Mouse (Mus musculus): ENCODE data around the gene Pdilt. TPM values are rescaled to one million over a fixed set of nuclear protein-coding genes. Genes with fewer than 3 reads are reported as not detected.
"Not testable (repeated sequence)": the region's sequence is repeated elsewhere in the genome, so short reads cannot be mapped to it uniquely, and the experiment has no call there.

Pdilt gene
- not detected in 2 replicates for polyA plus RNA-seq (2012; rRNA removed)

- WGBS, result 61% methylated on average over 4 of the region's 4 CpGs
- no peak for DNase-seq
- TF ChIP-seq POLR2A (IDR thresholded peaks at IDR 0.05; ENCODE audit: control insufficient read depth, extremely low read depth, insufficient read depth, low read length, poor library complexity), result no peak
- TF ChIP-seq CTCF (IDR thresholded peaks at IDR 0.05; ENCODE audit: borderline replicate concordance, control insufficient read depth, extremely low read depth, insufficient read depth, low read length, poor library complexity), result no peak
- no peaks in the 10 kb centered on the region for H3K4me1 ChIP-seq (replicated peaks; ENCODE audit: control insufficient read depth, insufficient read depth, low read length)
- no peak within 1 kb of the TSS for H3K27ac ChIP-seq (ENCODE audit: control insufficient read depth, insufficient read depth, low read length)
- no peaks in the 10 kb centered on the region for H3K36me3 ChIP-seq (ENCODE audit: control insufficient read depth, insufficient read depth, low read length)
- H3K4me3 ChIP-seq (ENCODE audit: control insufficient read depth, insufficient read depth, low read length), result no peak within 1 kb of the TSS
- no peaks in the 10 kb centered on the region for H3K27me3 ChIP-seq (ENCODE audit: control insufficient read depth, insufficient read depth, low read length)
These were observed at the start of gene Pdilt for GRCm38 (mm10) chr7:119523389-119523788. Gene Pdilt (minus strand): TSS chr7:119523489.

- 93% methylated on average over 2 of the region's 2 CpGs for WGBS
- H3K27me3 ChIP-seq (ENCODE audit: control insufficient read depth, insufficient read depth, low read length); DNase-seq; H3K27ac ChIP-seq (ENCODE audit: control insufficient read depth, insufficient read depth, low read length); H3K36me3 ChIP-seq (ENCODE audit: control insufficient read depth, insufficient read depth, low read length); H3K4me3 ChIP-seq (ENCODE audit: control insufficient read depth, insufficient read depth, low read length); H3K4me1 ChIP-seq (replicated peaks; ENCODE audit: control insufficient read depth, insufficient read depth, low read length): not testable (repeated sequence)
These were observed 39.2 kb upstream of the Pdilt start for GRCm38 (mm10) chr7:119562476-119562875.

- TF ChIP-seq CTCF (IDR thresholded peaks at IDR 0.05; ENCODE audit: borderline replicate concordance, control insufficient read depth, extremely low read depth, insufficient read depth, low read length, poor library complexity), result no peak
- TF ChIP-seq POLR2A (IDR thresholded peaks at IDR 0.05; ENCODE audit: control insufficient read depth, extremely low read depth, insufficient read depth, low read length, poor library complexity), result no peak
- Histone ChIP-seq H3K27me3 (ENCODE audit: control insufficient read depth, insufficient read depth, low read length) (no peaks in the 10 kb centered on the region), H3K36me3 (ENCODE audit: control insufficient read depth, insufficient read depth, low read length) (no peaks in the 10 kb centered on the region), H3K4me3 (ENCODE audit: control insufficient read depth, insufficient read depth, low read length) (no peak overlapping the region), H3K27ac (ENCODE audit: control insufficient read depth, insufficient read depth, low read length) (no peak overlapping the region), H3K4me1 (replicated peaks; ENCODE audit: control insufficient read depth, insufficient read depth, low read length) (no peaks in the 10 kb centered on the region)
- no peak for DNase-seq
- whole genome bisulfite sequencing, result 53% methylated on average over 4 of the region's 4 CpGs
These were observed 38.2 kb upstream of the Pdilt start for GRCm38 (mm10) chr7:119561441-119561840.

- H3K4me3 ChIP-seq (ENCODE audit: control insufficient read depth, insufficient read depth, low read length), result no peak overlapping the region
- H3K27me3 ChIP-seq (ENCODE audit: control insufficient read depth, insufficient read depth, low read length), result no peaks in the 10 kb centered on the region
- 86% methylated on average over 3 of the region's 3 CpGs for WGBS
- DNase-seq, result no peak
- no peaks in the 10 kb centered on the region for H3K4me1 ChIP-seq (replicated peaks; ENCODE audit: control insufficient read depth, insufficient read depth, low read length)
- no peak overlapping the region for H3K27ac ChIP-seq (ENCODE audit: control insufficient read depth, insufficient read depth, low read length)
- no peaks in the 10 kb centered on the region for H3K36me3 ChIP-seq (ENCODE audit: control insufficient read depth, insufficient read depth, low read length)
- no peak for TF ChIP-seq POLR2A (IDR thresholded peaks at IDR 0.05; ENCODE audit: control insufficient read depth, extremely low read depth, insufficient read depth, low read length, poor library complexity)
- no peak for TF ChIP-seq CTCF (IDR thresholded peaks at IDR 0.05; ENCODE audit: borderline replicate concordance, control insufficient read depth, extremely low read depth, insufficient read depth, low read length, poor library complexity)
These were observed 37.2 kb upstream of the Pdilt start for GRCm38 (mm10) chr7:119560452-119560835.

GRCm38 (mm10) chr7:119559789-119560451 lies 36.6 kb upstream of the Pdilt start:
- DNase-seq, result no peak
- H3K4me1 ChIP-seq (replicated peaks; ENCODE audit: control insufficient read depth, insufficient read depth, low read length), result no peaks in the 10 kb centered on the region
- WGBS, result 89% methylated on average over 3 of the region's 3 CpGs
- no peaks in the 10 kb centered on the region for H3K27me3 ChIP-seq (ENCODE audit: control insufficient read depth, insufficient read depth, low read length)
- no peak overlapping the region for H3K4me3 ChIP-seq (ENCODE audit: control insufficient read depth, insufficient read depth, low read length)
- TF ChIP-seq CTCF (IDR thresholded peaks at IDR 0.05; ENCODE audit: borderline replicate concordance, control insufficient read depth, extremely low read depth, insufficient read depth, low read length, poor library complexity), result no peak
- no peak for TF ChIP-seq POLR2A (IDR thresholded peaks at IDR 0.05; ENCODE audit: control insufficient read depth, extremely low read depth, insufficient read depth, low read length, poor library complexity)
- no peak overlapping the region for H3K27ac ChIP-seq (ENCODE audit: control insufficient read depth, insufficient read depth, low read length)
- no peaks in the 10 kb centered on the region for H3K36me3 ChIP-seq (ENCODE audit: control insufficient read depth, insufficient read depth, low read length)

- H3K27ac ChIP-seq (ENCODE audit: control insufficient read depth, insufficient read depth, low read length), result no peak within 1 kb of the TSS
- no peaks in the 10 kb centered on the region for H3K4me1 ChIP-seq (replicated peaks; ENCODE audit: control insufficient read depth, insufficient read depth, low read length)
- no peaks in the 10 kb centered on the region for H3K36me3 ChIP-seq (ENCODE audit: control insufficient read depth, insufficient read depth, low read length)
- TF ChIP-seq POLR2A (IDR thresholded peaks at IDR 0.05; ENCODE audit: control insufficient read depth, extremely low read depth, insufficient read depth, low read length, poor library complexity) (no peak), CTCF (IDR thresholded peaks at IDR 0.05; ENCODE audit: borderline replicate concordance, control insufficient read depth, extremely low read depth, insufficient read depth, low read length, poor library complexity) (no peak)
- 96% methylated on average over 1 of the region's 1 CpGs for WGBS
- no peaks in the 10 kb centered on the region for H3K27me3 ChIP-seq (ENCODE audit: control insufficient read depth, insufficient read depth, low read length)
- no peak within 1 kb of the TSS for H3K4me3 ChIP-seq (ENCODE audit: control insufficient read depth, insufficient read depth, low read length)
- no peak for DNase-seq
These were observed 30.8 kb upstream of the Pdilt start, which contains the start of gene Acsm2 for GRCm38 (mm10) chr7:119554040-119554439. Gene Acsm2 (plus strand): TSS chr7:119554340.
